Mouse (Mus musculus) neural tube, embryonic 11.5 days (tissue): ENCODE data around the gene Hey2. TPM values are rescaled to one million over a fixed set of nuclear protein-coding genes. Genes with fewer than 3 reads are reported as not detected.

Experiments
- polyA plus RNA-seq: library from polyadenylated mRNA; unstranded; fragments of >200 nt; fragmentation: Nextera tagmentation; extraction: Ambion mirVana; gene quantifications from 2 replicates; pipeline ENCODE4 v1.2.1, GENCODE M21; 2014

The Hey2 gene
- polyA plus RNA-seq, 1 experiment from 2014 or later: 4.6 TPM

Other genes starting within 250 kb of the Hey2 start
- 27.6 and 27.7 TPM in 2 replicates for gene Trmt11, start 242.1 kb downstream of the Hey2 start, polyA plus RNA-seq
- gene Hint3, start 213.2 kb downstream of the Hey2 start, polyA plus RNA-seq: 17.8 and 18.1 TPM in 2 replicates
- 7.4 and 7.9 TPM in 2 replicates for gene Ncoa7, start 39.5 kb downstream of the Hey2 start, polyA plus RNA-seq